Mouse (Mus musculus) liver, postnatal 0 days (tissue): ENCODE measurements around the gene P2rx3.

ENCODE experiments used
- CTCF ChIP-seq: sonication (generic); IDR thresholded peaks from 2 replicates; pipeline ENCODE4 v1.5.1; 2016; ENCODE audit warnings: antibody characterized with exemption, low read depth
- EP300 ChIP-seq: IDR thresholded peaks from 2 replicates; pipeline ENCODE4 v1.6.1; 2016; ENCODE audit warnings: antibody characterized with exemption, low read depth, mild to moderate bottlenecking

- TF ChIP-seq CTCF = peak; percentile 36; the same call in 1 of the 2 replicates
- 0 out of 2 replicates have a peak, but pooled peaks have one; percentile 26 for TF ChIP-seq EP300
Measured at GRCm38 (mm10) chr2:84961300-84961699, 76.0 kb downstream of the P2rx3 start.
